Mouse (Mus musculus): Measurements from ENCODE around the gene Tfap2a. TPM values are rescaled to one million over a fixed set of nuclear protein-coding genes. Genes with fewer than 3 reads are reported as not detected.

The Tfap2a gene
- not detected for polyA plus RNA-seq (2014; fragmentation: Illumina TruSeq; extraction: RNeasy Lipid Tissue Mini Kit (QIAGEN cat#74804); ENCODE audit: low read depth, low replicate concordance)

GRCm38 (mm10) chr13:40738196-40738880, at the start of gene Tfap2a:
Gene Tfap2a, minus strand, starts transcription at chr13:40738376.

Other genes starting within 250 kb of the Tfap2a start
- 27.0 TPM for gene Gcnt2, start 121.4 kb upstream of the Tfap2a start, polyA plus RNA-seq (2014; fragmentation: Illumina TruSeq; extraction: RNeasy Lipid Tissue Mini Kit (QIAGEN cat#74804); ENCODE audit: low read depth, low replicate concordance)